Mouse (Mus musculus) CH12.LX (cell line): ENCODE measurements around the gene Il17re. TPM values are rescaled to one million over a fixed set of nuclear protein-coding genes. Genes with fewer than 3 reads are reported as not detected.

Source experiments
- DNase-seq: peaks from one replicate; pipeline ENCODE4 v3.0.0-alpha.2; 2013; ENCODE audit errors: extremely low read depth
- H3K27ac ChIP-seq: 2 replicates; pipeline ENCODE4 v1.5.1; 2012; ENCODE audit warnings: low read depth, mild to moderate bottlenecking, control low read depth, moderate library complexity; ENCODE audit not compliant: insufficient read depth
- H3K27me3 ChIP-seq: replicated peaks from 2 replicates; pipeline ENCODE3; 2012; ENCODE audit warnings: inconsistent platforms
- H3K36me3 ChIP-seq, 2 experiments: replicated peaks in 1 of 2; 2 replicates each; pipeline versions ENCODE3 to v1.6.1; 2012; ENCODE audit warnings: inconsistent platforms in 1 of 2, low read length in 1 of 2, mild to moderate bottlenecking in 1 of 2, mixed read lengths in 1 of 2, moderate library complexity in 1 of 2; ENCODE audit not compliant: control insufficient read depth in 1 of 2, insufficient read depth in 1 of 2
- H3K4me1 ChIP-seq, 2 experiments: 2 replicates each; pipeline ENCODE4 v1.6.1; 2012; ENCODE audit warnings: inconsistent platforms in 1 of 2, moderate library complexity in 1 of 2; ENCODE audit not compliant: insufficient read depth in 2 of 2, control insufficient read depth in 1 of 2
- H3K4me2 ChIP-seq: 2 replicates; pipeline ENCODE4 v1.6.1; 2012; ENCODE audit warnings: low read depth, mild to moderate bottlenecking, control low read depth; ENCODE audit not compliant: poor library complexity, insufficient read depth, severe bottlenecking
- H3K4me3 ChIP-seq, 3 experiments: fragments of 150-350 bp in 1 of 3; sonication (generic) in 1 of 3; replicated peaks in 1 of 3; 2 replicates each; pipeline versions ENCODE3 to v1.5.1; 2011 to 2012; ENCODE audit warnings: low read depth in 2 of 3, low read length in 2 of 3, mild to moderate bottlenecking in 2 of 3, moderate library complexity in 2 of 3, control low read depth in 1 of 3, improper control_type of control experiment in 1 of 3, inconsistent platforms in 1 of 3, mixed read lengths in 1 of 3; ENCODE audit not compliant: poor library complexity in 1 of 3
- H3K79me2 ChIP-seq: replicated peaks from 2 replicates; pipeline ENCODE4 v1.6.1; 2012; ENCODE audit warnings: mild to moderate bottlenecking, moderate library complexity; ENCODE audit not compliant: control insufficient read depth, poor library complexity, insufficient read depth, severe bottlenecking; ENCODE audit errors: extremely low read depth
- H3K9ac ChIP-seq: 2 replicates; pipeline ENCODE4 v1.6.1; 2012; ENCODE audit warnings: low read depth, mild to moderate bottlenecking, control low read depth, moderate library complexity; ENCODE audit not compliant: insufficient read depth
- H3K9me3 ChIP-seq: replicated peaks from 2 replicates; pipeline ENCODE3; 2012; ENCODE audit warnings: low read length, inconsistent platforms, mixed read lengths
- CHD1 ChIP-seq: IDR thresholded peaks from 2 replicates; pipeline ENCODE4 v1.6.1; 2012; ENCODE audit warnings: low read depth, low read length, improper control_type of control experiment, inconsistent platforms
- GABPA ChIP-seq: IDR thresholded peaks from 2 replicates; pipeline ENCODE4 v1.6.1; 2012; ENCODE audit warnings: low read depth, low read length, improper control_type of control experiment, inconsistent platforms; ENCODE audit not compliant: insufficient replicate concordance
- HCFC1 ChIP-seq: IDR thresholded peaks from 2 replicates; pipeline ENCODE4 v1.6.1; 2012; ENCODE audit warnings: low read depth, mild to moderate bottlenecking, inconsistent platforms, low read length, improper control_type of control experiment
- JUN ChIP-seq: IDR thresholded peaks from 2 replicates; pipeline ENCODE4 v1.6.1; 2011; ENCODE audit warnings: low read depth, mild to moderate bottlenecking, low read length, improper control_type of control experiment, moderate library complexity; ENCODE audit not compliant: insufficient read depth
- KAT2A ChIP-seq: IDR thresholded peaks from 2 replicates; pipeline ENCODE4 v1.6.1; 2012; ENCODE audit warnings: low read length, improper control_type of control experiment, inconsistent platforms; ENCODE audit not compliant: insufficient replicate concordance
- MAX ChIP-seq: IDR thresholded peaks from 2 replicates; pipeline ENCODE4 v1.6.1; 2011; ENCODE audit warnings: low read length, improper control_type of control experiment
- MAZ ChIP-seq: IDR thresholded peaks from 2 replicates; pipeline ENCODE4 v1.6.1; 2012; ENCODE audit warnings: low read depth, mild to moderate bottlenecking, inconsistent platforms, low read length, improper control_type of control experiment, moderate library complexity
- MXI1 ChIP-seq: IDR thresholded peaks from 2 replicates; pipeline ENCODE4 v1.6.1; 2011; ENCODE audit warnings: mild to moderate bottlenecking, low read depth, low read length, improper control_type of control experiment
- POLR2AphosphoS2 ChIP-seq: IDR thresholded peaks from 2 replicates; pipeline ENCODE4 v1.6.1; 2011; ENCODE audit warnings: low read depth, low read length, improper control_type of control experiment
- RAD21 ChIP-seq: IDR thresholded peaks from 2 replicates; pipeline ENCODE4 v1.6.1; 2011; ENCODE audit warnings: low read depth, mild to moderate bottlenecking, low read length, improper control_type of control experiment, moderate library complexity
- RCOR1 ChIP-seq: conservative IDR thresholded peaks from 2 replicates; pipeline ENCODE4 v1.6.1; 2012; ENCODE audit warnings: low read depth, mild to moderate bottlenecking, inconsistent platforms, low read length, improper control_type of control experiment
- SIN3A ChIP-seq: IDR thresholded peaks from 2 replicates; pipeline ENCODE4 v1.6.1; 2012; ENCODE audit warnings: low read length, improper control_type of control experiment, inconsistent platforms
- SMC3 ChIP-seq: IDR thresholded peaks from 2 replicates; pipeline ENCODE4 v1.6.1; 2011; ENCODE audit warnings: low read depth, low read length, improper control_type of control experiment
- TCF12 ChIP-seq: IDR thresholded peaks from 2 replicates; pipeline ENCODE4 v1.6.1; 2014; ENCODE audit warnings: low read depth, mild to moderate bottlenecking, inconsistent platforms, low read length, improper control_type of control experiment
- USF2 ChIP-seq: conservative IDR thresholded peaks from 2 replicates; pipeline ENCODE4 v1.6.1; 2011; ENCODE audit warnings: low read depth, low read length, improper control_type of control experiment
- ZC3H11A ChIP-seq: IDR thresholded peaks from 2 replicates; pipeline ENCODE4 v1.6.1; 2012; ENCODE audit warnings: low read depth, mild to moderate bottlenecking, inconsistent platforms, low read length, improper control_type of control experiment
- ZKSCAN1 ChIP-seq: IDR thresholded peaks from 2 replicates; pipeline ENCODE4 v1.6.1; 2012; ENCODE audit warnings: low read depth, inconsistent platforms, low read length, improper control_type of control experiment, borderline replicate concordance
- ZNF384 ChIP-seq: IDR thresholded peaks from 2 replicates; pipeline ENCODE4 v1.6.1; 2012; ENCODE audit warnings: low read depth, low read length, improper control_type of control experiment, inconsistent platforms
- dilution Hi-C: fragments of 300-500 bp; cut with MboI; formaldehyde crosslinking; loops from 2 replicates; pipeline ENCODE4 v1.14.3; 2020; ENCODE audit warnings: low sequenced_read_pairs; ENCODE audit not compliant: extremely low pct_unique_long_range_greater_than_20kb, extremely low pct_ligation_motif_present
- in situ Hi-C: fragments of 300-500 bp; cut with MboI; formaldehyde crosslinking; loops from 3 replicates; pipeline ENCODE4 v1.14.3; 2019; ENCODE audit warnings: low sequenced_read_pairs, low pct_ligation_motif_present, low pct_unique_long_range_greater_than_20kb, mixed read lengths
- polyA plus RNA-seq: library from polyadenylated mRNA; unstranded; fragments of >175 nt; gene quantifications from 2 replicates; pipeline ENCODE4 v1.2.1, GENCODE M21; 2012; ENCODE audit warnings: low read depth; ENCODE audit not compliant: insufficient read length
- total RNA-seq, 2 experiments: library from RNA; depleted of rRNA; stranded (reverse); fragments of 300-350 nt in 1 of 2; fragments of >200 nt in 1 of 2; gene quantifications; 2 replicates each; pipeline ENCODE4 v1.2.3; 2012 to 2014

Gene Il17re
- total and polyA plus RNA-seq, 3 experiments = 0.13 TPM; not detected in 1

- Histone ChIP-seq H3K36me3 (peaks cover 0 to 12% of the 10 kb centered on the region in 2 experiments), H3K79me2 (no peaks in the 10 kb centered on the region), H3K27me3 (no peaks in the 10 kb centered on the region)
- in situ Hi-C loops = no loop called here
- no peak for TF ChIP-seq USF2
- TF ChIP-seq, all 38 proteins: peak for 0
- Histone ChIP-seq H3K4me3 (no peak overlapping the region), H3K27ac (no peak overlapping the region), H3K4me1 (peaks cover 0 to 10% of the 10 kb centered on the region in 2 experiments; a peak in 2 of 4 replicates), H3K9ac (no peak overlapping the region), H3K4me2 (no peak overlapping the region), H3K9me3 (no peaks in the 10 kb centered on the region)
- dilution Hi-C loops = no loop called here
- no peak for DNase-seq
Observed at GRCm38 (mm10) chr6:113499346-113499745, 41.1 kb downstream of the Il17re start.

- H3K27ac ChIP-seq = no peak within 1 kb of the TSS
- TF ChIP-seq MAX (no peak), ZC3H11A (no peak), RAD21 (no peak), HCFC1 (no peak), SMC3 (no peak), POLR2AphosphoS2 (no peak), USF2 (no peak), KAT2A (no peak), MXI1 (no peak), ZNF384 (no peak), CHD1 (no peak), SIN3A (no peak), TCF12 (no peak), RCOR1 (no peak), GABPA (no peak), ZKSCAN1 (no peak), MAZ (no peak), JUN (no peak)
- H3K9me3 ChIP-seq = no peaks in the 10 kb centered on the region
- dilution Hi-C loops (no loop called here), in situ Hi-C loops (no loop called here)
- DNase-seq = no peak
- H3K36me3 ChIP-seq = no peaks in the 10 kb centered on the region
- H3K27me3 ChIP-seq = no peaks in the 10 kb centered on the region
- no peak within 1 kb of the TSS for H3K9ac ChIP-seq
- peaks cover 0 to 10% of the 10 kb centered on the region in 2 experiments; a peak in 2 of 4 replicates for H3K4me1 ChIP-seq
- H3K4me2 ChIP-seq = no peak within 1 kb of the TSS
- no peak within 1 kb of the TSS for H3K4me3 ChIP-seq
- no peaks in the 10 kb centered on the region for H3K79me2 ChIP-seq
Observed at GRCm38 (mm10) chr6:113501388-113502084, 43.3 kb downstream of the Il17re start, which contains the start of gene Prrt3. Gene Prrt3, minus strand, starts transcription at chr6:113501931.
